Mouse (Mus musculus) embryonic facial prominence, embryonic 12.5 days (tissue): Measurements from ENCODE around the gene Wbp1. TPM values are rescaled to one million over a fixed set of nuclear protein-coding genes. Genes with fewer than 3 reads are reported as not detected.

Experiments used
- ATAC-seq: fragments of 200-750 bp; cut with Nextera tagmentation; 2 replicates; pipeline ENCODE4 v1.8.0; 2017; ENCODE audit not compliant: insufficient number of reproducible peaks, insufficient read depth, low FRiP score, low TSS enrichment
- H3K27ac ChIP-seq: fragments of 300-500 bp; sonication (generic); 2 replicates; pipeline ENCODE4 v1.5.1; 2016; ENCODE audit warnings: mild to moderate bottlenecking
- H3K27me3 ChIP-seq: fragments of 300-500 bp; sonication (generic); 2 replicates; pipeline ENCODE4 v1.6.1; 2016; ENCODE audit warnings: mild to moderate bottlenecking, moderate library complexity
- H3K36me3 ChIP-seq: fragments of 300-500 bp; sonication (generic); 2 replicates; pipeline ENCODE4 v1.6.1; 2016; ENCODE audit warnings: mild to moderate bottlenecking
- H3K4me1 ChIP-seq: fragments of 300-500 bp; sonication (generic); 2 replicates; pipeline ENCODE4 v1.6.1; 2016
- H3K4me2 ChIP-seq: fragments of 300-500 bp; sonication (generic); replicated peaks from 2 replicates; pipeline ENCODE4 v1.6.1; 2016; ENCODE audit warnings: mild to moderate bottlenecking, moderate library complexity
- H3K4me3 ChIP-seq: fragments of 300-500 bp; sonication (generic); 2 replicates; pipeline ENCODE4 v1.5.1; 2016; ENCODE audit warnings: mild to moderate bottlenecking
- H3K9ac ChIP-seq: fragments of 300-500 bp; sonication (generic); 2 replicates; pipeline ENCODE4 v1.6.1; 2016; ENCODE audit warnings: mild to moderate bottlenecking, moderate library complexity
- H3K9me3 ChIP-seq: fragments of 300-500 bp; sonication (generic); 2 replicates; pipeline ENCODE4 v1.6.1; 2016; ENCODE audit warnings: mild to moderate bottlenecking, moderate library complexity
- WGBS: fragments of 180-500 bp; shearing (Covaris S2); methylation state at CpG from one replicate; pipeline ENCODE4 v1.1.7; 2016; 5-methylcytosine and 5-hydroxymethylcytosine counted together
- polyA plus RNA-seq: library from polyadenylated mRNA; unstranded; fragments of >200 nt; fragmentation: Nextera tagmentation; extraction: Ambion mirVana; gene quantifications from 2 replicates; pipeline ENCODE4 v1.2.1, GENCODE M21; 2016

The Wbp1 gene
- polyA plus RNA-seq, 1 experiment from 2014 or later, result 193 TPM

- Histone ChIP-seq H3K27me3 (peaks cover 41% of the 10 kb centered on the region), H3K4me2 (no peak overlapping the region), H3K27ac (no peak overlapping the region), H3K4me1 (peaks cover 5% of the 10 kb centered on the region; the same call in 1 of the 2 replicates), H3K4me3 (no peak overlapping the region), H3K36me3 (no peaks in the 10 kb centered on the region), H3K9ac (no peak overlapping the region), H3K9me3 (no peaks in the 10 kb centered on the region)
- 37% methylated on average over 6 of the region's 6 CpGs for WGBS
- no peak for ATAC-seq
These were observed 28.8 kb downstream of the Wbp1 start for GRCm38 (mm10) chr6:83092416-83093127.

DNA sequence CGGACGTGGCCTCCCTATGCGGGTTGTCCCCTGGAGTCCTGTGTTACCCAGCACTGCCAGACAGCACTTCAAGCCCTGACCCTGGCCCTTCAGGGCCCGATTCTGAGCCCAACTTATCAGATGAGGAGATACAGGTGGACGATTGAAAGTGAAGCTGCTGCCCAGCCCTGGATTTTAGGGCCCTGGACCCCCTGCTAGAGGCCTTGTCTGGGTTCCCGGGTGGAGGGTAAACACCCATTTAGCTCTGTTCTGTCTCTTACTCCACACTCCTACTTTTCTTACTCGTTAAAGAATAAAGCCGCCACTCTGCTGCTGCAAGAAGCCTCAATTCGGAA is 33.5 kb downstream of the Wbp1 start:
- Histone ChIP-seq H3K4me2 (peak overlapping the region; percentile 40), H3K9ac (no peak overlapping the region), H3K27ac (no peak overlapping the region), H3K9me3 (no peaks in the 10 kb centered on the region), H3K4me3 (peak overlapping the region; percentile 25), H3K27me3 (peaks cover 81% of the 10 kb centered on the region), H3K4me1 (peaks cover 33% of the 10 kb centered on the region), H3K36me3 (no peaks in the 10 kb centered on the region)
- whole genome bisulfite sequencing, result 5% methylated on average over 9 of the region's 9 CpGs
- ATAC-seq, result no peak

DNA sequence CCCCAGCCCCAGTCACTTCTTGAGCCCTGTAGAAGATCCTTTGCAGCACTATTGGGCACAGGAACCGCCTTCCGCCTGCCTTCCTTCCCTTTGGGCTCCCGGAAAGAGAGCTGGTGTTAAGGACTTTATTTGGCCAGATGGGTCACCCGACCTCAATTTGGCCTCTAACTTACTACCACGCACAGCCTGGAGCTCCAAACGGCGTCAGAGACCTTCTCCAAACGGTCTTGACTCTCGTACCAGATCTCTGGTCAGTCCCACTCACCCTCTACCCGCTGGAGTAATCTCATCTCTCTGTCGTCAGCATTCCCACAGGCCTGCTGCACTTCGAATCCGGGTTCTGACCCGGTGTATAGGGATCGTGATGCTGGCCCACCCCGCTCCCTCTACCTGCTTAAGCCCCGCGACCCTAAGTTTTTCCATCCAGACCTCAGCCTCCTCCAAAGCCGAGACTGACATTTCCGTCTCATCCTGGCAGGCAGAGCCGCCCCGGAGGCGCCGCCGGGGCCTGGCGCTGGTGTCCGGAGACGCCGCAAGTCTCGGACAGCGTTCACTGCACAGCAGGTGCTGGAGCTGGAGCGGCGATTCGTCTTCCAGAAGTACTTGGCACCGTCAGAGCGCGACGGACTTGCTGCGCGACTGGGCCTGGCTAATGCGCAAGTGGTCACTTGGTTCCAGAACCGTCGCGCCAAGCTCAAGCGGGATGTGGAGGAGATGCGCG is 34.0 kb downstream of the Wbp1 start:
- no peak for ATAC-seq
- Histone ChIP-seq H3K9me3 (no peaks in the 10 kb centered on the region), H3K4me3 (peak overlapping the region; percentile 25), H3K9ac (no peak overlapping the region), H3K4me2 (peak overlapping the region; percentile 40), H3K27ac (no peak overlapping the region), H3K36me3 (no peaks in the 10 kb centered on the region), H3K4me1 (peaks cover 33% of the 10 kb centered on the region), H3K27me3 (peaks cover 86% of the 10 kb centered on the region)
- 1% methylated on average over 47 of the region's 47 CpGs for WGBS

GRCm38 (mm10) chr6:83086121-83087035 is 35.0 kb downstream of the Wbp1 start, which contains the start of gene Lbx2:
TSS of gene Lbx2 (plus strand) at chr6:83086367.
- H3K27me3 ChIP-seq, result peaks cover 90% of the 10 kb centered on the region
- peaks cover 7% of the 10 kb centered on the region for H3K36me3 ChIP-seq
- H3K4me2 ChIP-seq, result peak within 1 kb of the TSS; percentile 40
- H3K27ac ChIP-seq, result no peak within 1 kb of the TSS
- H3K9me3 ChIP-seq, result no peaks in the 10 kb centered on the region
- peaks cover 33% of the 10 kb centered on the region for H3K4me1 ChIP-seq
- 5% methylated on average over 42 of the region's 42 CpGs for WGBS
- no peak for ATAC-seq
- peak within 1 kb of the TSS; percentile 25 for H3K4me3 ChIP-seq
- H3K9ac ChIP-seq, result no peak within 1 kb of the TSS

- Histone ChIP-seq H3K36me3 (peaks cover 22% of the 10 kb centered on the region), H3K4me1 (peaks cover 36% of the 10 kb centered on the region), H3K9ac (0 out of 2 replicates have a peak overlapping the region, but pooled peaks have one; percentile 7), H3K4me3 (no peak overlapping the region), H3K9me3 (no peaks in the 10 kb centered on the region), H3K4me2 (no peak overlapping the region), H3K27me3 (peaks cover 74% of the 10 kb centered on the region), H3K27ac (no peak overlapping the region)
- ATAC-seq, result no peak
- WGBS, result 4% methylated on average over 6 of the region's 6 CpGs
These were observed 36.9 kb downstream of the Wbp1 start for GRCm38 (mm10) chr6:83084477-83084876.

GRCm38 (mm10) chr6:83083497-83083896 is 37.9 kb downstream of the Wbp1 start:
- Histone ChIP-seq H3K4me2 (no peak overlapping the region), H3K4me3 (0 out of 2 replicates have a peak overlapping the region, but pooled peaks have one; percentile 5), H3K4me1 (peaks cover 43% of the 10 kb centered on the region), H3K9me3 (no peaks in the 10 kb centered on the region), H3K27me3 (peaks cover 67% of the 10 kb centered on the region), H3K36me3 (peaks cover 22% of the 10 kb centered on the region), H3K9ac (peak overlapping the region; percentile 27; the same call in 1 of the 2 replicates), H3K27ac (no peak overlapping the region)
- ATAC-seq, result no peak
- 12% methylated on average over 5 of the region's 5 CpGs for WGBS

DNA sequence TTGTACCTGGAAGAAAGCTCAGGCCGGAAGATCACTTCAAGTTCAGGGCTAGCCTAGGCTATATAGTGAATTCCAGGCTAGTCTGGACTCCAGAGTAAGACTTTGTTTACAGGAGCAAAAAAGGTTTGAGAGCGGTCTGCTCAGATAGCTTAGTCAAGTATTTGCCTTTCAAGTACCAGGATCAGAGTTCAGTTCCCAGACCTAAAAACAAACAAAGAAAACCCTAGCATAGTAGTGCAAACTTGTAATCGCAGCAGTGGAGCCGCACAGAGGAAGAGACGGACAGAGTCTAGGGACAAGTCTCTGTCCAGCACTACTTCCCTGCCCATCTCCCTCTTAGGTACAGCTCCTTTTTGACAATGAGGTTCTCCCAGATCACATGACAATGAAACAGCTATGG is 41.1 kb downstream of the Wbp1 start:
- peaks cover 41% of the 10 kb centered on the region for H3K27me3 ChIP-seq
- H3K4me2 ChIP-seq, result no peak overlapping the region
- peaks cover 22% of the 10 kb centered on the region for H3K36me3 ChIP-seq
- no peak overlapping the region for H3K27ac ChIP-seq
- no peak overlapping the region for H3K4me3 ChIP-seq
- no peaks in the 10 kb centered on the region for H3K9me3 ChIP-seq
- 92% methylated on average over 5 of the region's 5 CpGs for WGBS
- H3K9ac ChIP-seq, result no peak overlapping the region
- H3K4me1 ChIP-seq, result peaks cover 31% of the 10 kb centered on the region
- no peak for ATAC-seq

GRCm38 (mm10) chr6:83078324-83078858 is 43.0 kb downstream of the Wbp1 start:
- under 1% methylated on average over 46 of the region's 46 CpGs for WGBS
- peak overlapping the region; percentile 75 for H3K9ac ChIP-seq
- peak overlapping the region; percentile 76 for H3K4me3 ChIP-seq
- peak overlapping the region; percentile 90 for H3K27ac ChIP-seq
- peaks cover 22% of the 10 kb centered on the region for H3K36me3 ChIP-seq
- H3K9me3 ChIP-seq, result no peaks in the 10 kb centered on the region
- peak overlapping the region; percentile 92 for H3K4me2 ChIP-seq
- peaks cover 40% of the 10 kb centered on the region for H3K27me3 ChIP-seq
- ATAC-seq, result peak; percentile 85
- H3K4me1 ChIP-seq, result peaks cover 18% of the 10 kb centered on the region

- Histone ChIP-seq H3K9ac (peak within 1 kb of the TSS; percentile 75), H3K4me2 (peak within 1 kb of the TSS; percentile 92), H3K36me3 (peaks cover 22% of the 10 kb centered on the region), H3K27ac (peak within 1 kb of the TSS; percentile 90), H3K4me1 (peaks cover 16% of the 10 kb centered on the region; the same call in 1 of the 2 replicates), H3K9me3 (no peaks in the 10 kb centered on the region), H3K27me3 (peaks cover 40% of the 10 kb centered on the region), H3K4me3 (peak within 1 kb of the TSS; percentile 76)
- peak; percentile 85 for ATAC-seq
- under 1% methylated on average over 54 of the region's 54 CpGs for WGBS
These were observed 43.6 kb downstream of the Wbp1 start, which contains the start of gene Pcgf1 for GRCm38 (mm10) chr6:83077630-83078323. TSS of gene Pcgf1 (plus strand) at chr6:83077869.

- H3K9ac ChIP-seq, result no peak overlapping the region
- H3K4me3 ChIP-seq, result no peak overlapping the region
- no peak overlapping the region for H3K4me2 ChIP-seq
- ATAC-seq, result no peak
- peaks cover 58% of the 10 kb centered on the region for H3K27me3 ChIP-seq
- no peak overlapping the region for H3K27ac ChIP-seq
- peaks cover under 1% of the 10 kb centered on the region; the same call in 1 of the 2 replicates for H3K36me3 ChIP-seq
- WGBS, result 17% methylated on average over 2 of the region's 2 CpGs
- no peaks in the 10 kb centered on the region for H3K9me3 ChIP-seq
- peaks cover 22% of the 10 kb centered on the region; the same call in 1 of the 2 replicates for H3K4me1 ChIP-seq
These were observed 46.4 kb downstream of the Wbp1 start for GRCm38 (mm10) chr6:83074979-83075378.
